Comparison of ENCODE assay signal across 16 mouse cellular contexts in the genomic region with DNA sequence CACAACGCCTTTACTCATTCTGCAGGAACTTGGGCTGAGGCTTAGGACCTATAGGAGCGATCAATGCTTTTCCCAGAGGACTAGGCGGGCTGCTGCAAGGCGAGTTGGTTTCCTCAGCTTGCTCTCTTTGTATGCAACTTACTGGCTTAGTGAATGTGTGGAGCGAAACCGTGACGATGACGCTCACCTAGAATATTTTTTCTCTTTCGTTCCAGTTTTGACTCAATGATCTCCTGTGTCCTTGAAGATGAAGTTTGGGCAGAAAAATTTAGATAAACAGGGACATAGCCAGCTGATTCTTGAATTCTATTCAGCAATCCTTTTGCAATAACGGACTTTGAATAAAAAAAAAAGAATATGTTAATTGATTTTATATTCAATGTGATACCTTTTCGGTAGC.
A peak's percentile ranks its signal among the peaks of the same experiment; 100 is the strongest.
DNase-seq lines count a peak whose midpoint lies in the region; TF ChIP-seq lines count a peak whose summit lies in the region.
"Had no signal": no experiment of that assay in that cellular context is flagged by ENCODE, and none has a peak within 500 bp of the region (broad histone marks: within the 10 kb centered on the region; RNA-seq: fewer than 3 reads in every experiment).

No protein-coding gene starts in this region.

- in situ Hi-C loops in CH12.LX (cut with MboI; ENCODE audit: low pct_ligation_motif_present, low pct_unique_long_range_greater_than_20kb, low sequenced_read_pairs) = no loop called here

- H3K4me3 ChIP-seq in heart, embryonic 10.5 days = no peak overlapping the region
- peak overlapping the region in 1 of 3 experiments; percentile 30 for H3K4me3 ChIP-seq in CH12.LX (replicated peaks in 1 of 3; ENCODE audit: low read depth in 2 of 3, low read length in 2 of 3, poor library complexity in 1 of 3)

- H3K9me3 ChIP-seq in heart, embryonic 10.5 days = no peaks in the 10 kb centered on the region
- no peaks in the 10 kb centered on the region for H3K9me3 ChIP-seq in CH12.LX (replicated peaks; ENCODE audit: low read length)
- H3K9me3 ChIP-seq: G1E had no signal

- H3K27ac ChIP-seq in heart, embryonic 10.5 days = no peak overlapping the region
- H3K27ac ChIP-seq in CH12.LX (ENCODE audit: insufficient read depth, low read depth) = no peak overlapping the region

- peak; percentile 58; the same call in 1 of the 2 replicates for TF ChIP-seq EP300 in CH12.LX (IDR thresholded peaks at IDR 0.05; ENCODE audit: low read length)

- H3K4me2 ChIP-seq in CH12.LX (ENCODE audit: insufficient read depth, low read depth, poor library complexity, severe bottlenecking) = peak overlapping the region; percentile 79; the same call in 1 of the 2 replicates

- dilution Hi-C loops in CH12.LX (cut with MboI; ENCODE audit: extremely low pct_ligation_motif_present, extremely low pct_unique_long_range_greater_than_20kb, low sequenced_read_pairs) = no loop called here

- H3K27me3 ChIP-seq in heart, embryonic 10.5 days (ENCODE audit: insufficient read depth, poor library complexity, severe bottlenecking) = no peaks in the 10 kb centered on the region
- H3K27me3 ChIP-seq in CH12.LX (replicated peaks) = no peaks in the 10 kb centered on the region

- no peak for TF ChIP-seq CTCF in CH12.LX (conservative IDR thresholded peaks at IDR 0.05 in 1 of 2, IDR thresholded peaks at IDR 0.05 in 1 of 2; ENCODE audit: low read depth in 2 of 2, low read length in 2 of 2)

- TF ChIP-seq POLR2A in CH12.LX (IDR thresholded peaks at IDR 0.05; ENCODE audit: low read depth, low read length) = no peak

- 87% methylated on average over 11 of the region's 11 CpGs for WGBS in heart, embryonic 10.5 days

- H3K79me2 ChIP-seq in CH12.LX (replicated peaks; ENCODE audit: control insufficient read depth, extremely low read depth, insufficient read depth, poor library complexity, severe bottlenecking) = no peaks in the 10 kb centered on the region

- H3K9ac ChIP-seq in CH12.LX (ENCODE audit: insufficient read depth, low read depth) = no peak overlapping the region

- H3K36me3 ChIP-seq in heart, embryonic 10.5 days = no peaks in the 10 kb centered on the region
- H3K36me3 ChIP-seq in CH12.LX (replicated peaks in 1 of 2; ENCODE audit: control insufficient read depth in 1 of 2, insufficient read depth in 1 of 2, low read length in 1 of 2) = no peaks in the 10 kb centered on the region
- H3K36me3 ChIP-seq: G1E had no signal

- TF ChIP-seq RAD21 in CH12.LX (IDR thresholded peaks at IDR 0.05; ENCODE audit: low read depth, low read length) = no peak

- H3K4me1 ChIP-seq in heart, embryonic 10.5 days = no peaks in the 10 kb centered on the region
- peaks cover 7 to 10% of the 10 kb centered on the region in 2 experiments; a peak in 3 of 4 replicates for H3K4me1 ChIP-seq in CH12.LX (ENCODE audit: control insufficient read depth in 1 of 2, insufficient read depth in 2 of 2)

- DNase-seq in heart, embryonic 10.5 days (ENCODE audit: low spot score) = peak; percentile 19
- no peak for DNase-seq in heart, adult 18-20 months
- DNase-seq in CH12.LX (ENCODE audit: extremely low read depth) = no peak
- DNase-seq in retina, postnatal 1 day = no peak
- DNase-seq: adrenal gland, adult 2 months; adrenal gland, adult 8-10 months; adrenal gland, postnatal 10 days; adrenal gland, postnatal 14 days; adrenal gland, postnatal 25 days; adrenal gland, postnatal 36 days; B cell, adult 2 months; cerebellum, adult 11 months; cerebellum, adult 11-12 months; cerebellum, adult 18-20 months; cerebellum, adult 2 months had no signal

TF ChIP-seq in CH12.LX, 34 proteins besides CTCF, POLR2A, EP300 and RAD21:
- TF ChIP-seq JUN (IDR thresholded peaks at IDR 0.05; ENCODE audit: insufficient read depth, low read depth, low read length) (peak; percentile 61), JUND (conservative IDR thresholded peaks at IDR 0.05; ENCODE audit: low read depth, low read length) (peak; percentile 81), BHLHE40 (IDR thresholded peaks at IDR 0.05; ENCODE audit: low read depth, low read length) (peak; percentile 78), IRF4 (IDR thresholded peaks at IDR 0.05; ENCODE audit: low read depth, low read length) (peak; percentile 76), PAX5 (IDR thresholded peaks at IDR 0.05; ENCODE audit: low read length) (no peak)
